Mouse (Mus musculus): ENCODE measurements around the gene Capn9. TPM values are rescaled to one million over a fixed set of nuclear protein-coding genes. Genes with fewer than 3 reads are reported as not detected.

The Capn9 gene
- 0.07 and 0.26 TPM in 2 replicates for polyA plus RNA-seq (2015; fragmentation: Nextera tagmentation; extraction: Ambion mirVana)

DNA sequence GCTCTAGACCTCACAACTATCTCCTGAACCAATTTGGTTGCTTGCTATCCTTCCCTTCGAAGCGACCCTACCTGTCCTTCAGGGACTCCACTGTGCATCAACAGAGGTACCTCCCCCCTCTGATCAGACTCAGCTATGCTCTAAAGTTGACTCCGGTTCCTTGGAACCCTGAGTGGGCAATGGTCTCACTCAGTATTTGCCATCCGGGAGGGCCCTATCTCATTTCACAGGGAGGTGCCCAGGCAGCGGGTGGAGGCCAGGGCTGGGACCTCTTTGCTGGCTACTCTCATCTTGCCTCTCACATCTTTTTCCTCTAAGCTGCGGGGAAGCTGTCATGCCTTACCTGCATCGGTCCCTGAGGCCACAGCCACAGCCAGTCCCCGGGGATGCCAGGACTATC is at the start of gene Capn9:
Capn9 (plus strand) TSS at position 301 of the 400 bp plus-strand sequence.
- no peak within 1 kb of the TSS for H3K9ac ChIP-seq
- no peak for ATAC-seq (ENCODE audit: low FRiP score, low read depth)
- 90% methylated on average over 8 of the region's 8 CpGs for WGBS

DNA sequence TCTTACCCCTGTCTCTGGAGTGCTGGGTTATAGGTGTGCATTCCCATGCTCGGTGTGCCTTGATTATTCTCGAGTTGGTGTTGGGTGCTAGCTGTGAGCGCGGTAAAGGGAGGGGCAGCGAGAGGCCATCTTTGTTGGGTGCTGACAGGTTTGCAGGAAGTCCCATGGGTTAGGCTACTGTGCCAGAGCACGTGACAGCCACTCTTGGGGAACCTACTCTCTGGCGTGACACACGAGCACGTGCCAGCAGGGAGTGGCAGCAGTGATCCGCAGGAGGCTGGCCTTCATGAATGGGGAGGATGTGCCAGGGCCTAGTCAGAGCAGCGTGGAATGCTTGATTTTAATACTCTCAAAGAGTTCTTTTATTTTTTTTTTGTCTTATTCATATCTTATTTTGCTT is 49.6 kb upstream of the Capn9 start:
- H3K4me3 ChIP-seq: no peak overlapping the region
- H3K4me2 ChIP-seq: no peak overlapping the region
- no peak for ATAC-seq (ENCODE audit: low FRiP score, low read depth)
- no peaks in the 10 kb centered on the region for H3K9me3 ChIP-seq
- no peaks in the 10 kb centered on the region for H3K27me3 ChIP-seq
- no peak overlapping the region for H3K9ac ChIP-seq
- no peak overlapping the region for H3K27ac ChIP-seq (replicated peaks)
- WGBS: 91% methylated on average over 11 of the region's 11 CpGs
- H3K4me1 ChIP-seq (replicated peaks): peaks cover 15% of the 10 kb centered on the region
- H3K36me3 ChIP-seq: peaks cover 37% of the 10 kb centered on the region

More for the DNA sequence above, at the start of gene Capn9:
- no peaks in the 10 kb centered on the region for H3K36me3 ChIP-seq
- H3K4me2 ChIP-seq: no peak within 1 kb of the TSS
- no peak within 1 kb of the TSS for H3K27ac ChIP-seq (replicated peaks)
- H3K9me3 ChIP-seq: no peaks in the 10 kb centered on the region
- no peaks in the 10 kb centered on the region for H3K27me3 ChIP-seq
- H3K4me1 ChIP-seq (replicated peaks): peaks cover 5% of the 10 kb centered on the region; the same call in 1 of the 2 replicates
- no peak within 1 kb of the TSS for H3K4me3 ChIP-seq

- Histone ChIP-seq H3K27me3 (no peaks in the 10 kb centered on the region), H3K4me1 (replicated peaks) (no peaks in the 10 kb centered on the region), H3K4me3 (no peak overlapping the region), H3K27ac (replicated peaks) (no peak overlapping the region), H3K36me3 (peaks cover 70% of the 10 kb centered on the region), H3K4me2 (no peak overlapping the region), H3K9me3 (no peaks in the 10 kb centered on the region), H3K9ac (no peak overlapping the region)
- 83% methylated on average over 14 of the region's 14 CpGs for WGBS
- ATAC-seq (ENCODE audit: low FRiP score, low read depth): no peak
These were observed 45.8 kb upstream of the Capn9 start for GRCm38 (mm10) chr8:124530076-124530475.

- Histone ChIP-seq H3K27me3 (no peaks in the 10 kb centered on the region), H3K4me1 (replicated peaks) (no peaks in the 10 kb centered on the region), H3K27ac (replicated peaks) (no peak overlapping the region), H3K36me3 (peaks cover 71% of the 10 kb centered on the region), H3K4me3 (no peak overlapping the region), H3K9me3 (no peaks in the 10 kb centered on the region), H3K4me2 (no peak overlapping the region), H3K9ac (no peak overlapping the region)
- 0 out of 2 replicates have a peak, but pooled peaks have one; percentile 15 for ATAC-seq (ENCODE audit: low FRiP score, low read depth)
- WGBS: 81% methylated on average over 7 of the region's 7 CpGs
These were observed 45.4 kb upstream of the Capn9 start for GRCm38 (mm10) chr8:124530556-124530955.

DNA sequence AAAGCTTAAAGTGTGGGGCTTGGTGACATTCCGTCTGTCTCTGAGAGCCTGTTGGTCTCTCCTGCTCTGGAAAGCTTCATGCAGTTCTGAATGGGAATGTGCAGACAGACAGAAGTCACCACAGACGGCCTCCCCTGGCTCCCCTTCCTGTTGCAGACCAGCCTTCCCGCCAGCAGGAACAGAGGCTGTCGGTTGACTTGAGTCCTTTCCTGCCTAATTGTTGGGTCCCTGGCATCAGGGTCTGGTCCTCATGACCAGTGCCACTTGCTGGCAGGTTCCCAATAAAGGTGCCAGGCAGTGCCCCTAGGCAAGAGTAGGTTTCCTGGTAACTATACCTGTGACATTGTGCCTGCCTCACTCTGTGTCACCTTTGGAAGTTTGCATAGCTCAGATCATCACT is 44.9 kb upstream of the Capn9 start:
- H3K27ac ChIP-seq (replicated peaks): no peak overlapping the region
- no peak overlapping the region for H3K4me3 ChIP-seq
- ATAC-seq (ENCODE audit: low FRiP score, low read depth): no peak
- no peaks in the 10 kb centered on the region for H3K27me3 ChIP-seq
- H3K9ac ChIP-seq: no peak overlapping the region
- no peaks in the 10 kb centered on the region for H3K9me3 ChIP-seq
- H3K36me3 ChIP-seq: peaks cover 71% of the 10 kb centered on the region
- WGBS: 78% methylated on average over 4 of the region's 4 CpGs
- H3K4me2 ChIP-seq: no peak overlapping the region
- no peaks in the 10 kb centered on the region for H3K4me1 ChIP-seq (replicated peaks)

GRCm38 (mm10) chr8:124532626-124533025 is 43.3 kb upstream of the Capn9 start:
- H3K27ac ChIP-seq (replicated peaks): no peak overlapping the region
- H3K4me3 ChIP-seq: no peak overlapping the region
- WGBS: 95% methylated on average over 3 of the region's 3 CpGs
- ATAC-seq (ENCODE audit: low FRiP score, low read depth): no peak
- no peaks in the 10 kb centered on the region for H3K9me3 ChIP-seq
- peaks cover 71% of the 10 kb centered on the region for H3K36me3 ChIP-seq
- no peaks in the 10 kb centered on the region for H3K4me1 ChIP-seq (replicated peaks)
- H3K4me2 ChIP-seq: no peak overlapping the region
- H3K9ac ChIP-seq: no peak overlapping the region
- no peaks in the 10 kb centered on the region for H3K27me3 ChIP-seq

DNA sequence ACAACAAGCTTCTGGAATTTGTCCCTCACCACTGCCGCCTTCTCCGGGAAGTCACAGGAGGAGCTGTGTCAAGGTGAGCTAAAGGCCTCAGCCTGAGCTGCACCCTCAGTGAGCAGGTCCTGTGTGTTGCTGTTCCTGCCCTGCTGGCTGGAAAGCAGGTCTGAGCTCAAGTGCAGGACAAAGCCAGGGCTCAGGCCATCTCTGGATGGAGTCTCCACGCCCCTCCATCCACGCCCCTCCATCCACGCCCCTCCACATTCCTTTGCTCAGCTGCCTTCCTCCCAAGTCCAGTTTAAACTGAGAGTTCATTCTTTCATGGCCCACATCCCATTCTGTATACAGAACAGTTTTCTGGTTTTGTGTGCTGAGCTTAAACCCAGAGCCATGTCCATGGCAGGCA is 40.5 kb upstream of the Capn9 start:
- Histone ChIP-seq H3K27ac (replicated peaks) (no peak overlapping the region), H3K27me3 (no peaks in the 10 kb centered on the region), H3K36me3 (peaks cover 84% of the 10 kb centered on the region), H3K4me3 (no peak overlapping the region), H3K4me1 (replicated peaks) (no peaks in the 10 kb centered on the region), H3K9me3 (no peaks in the 10 kb centered on the region), H3K4me2 (no peak overlapping the region), H3K9ac (no peak overlapping the region)
- 92% methylated on average over 5 of the region's 5 CpGs for WGBS
- ATAC-seq (ENCODE audit: low FRiP score, low read depth): no peak

GRCm38 (mm10) chr8:124540906-124541305 is 35.0 kb upstream of the Capn9 start:
- Histone ChIP-seq H3K4me1 (replicated peaks) (no peaks in the 10 kb centered on the region), H3K27ac (replicated peaks) (no peak overlapping the region), H3K4me2 (no peak overlapping the region), H3K9me3 (no peaks in the 10 kb centered on the region), H3K27me3 (no peaks in the 10 kb centered on the region), H3K9ac (no peak overlapping the region), H3K36me3 (peaks cover 90% of the 10 kb centered on the region), H3K4me3 (no peak overlapping the region)
- no peak for ATAC-seq (ENCODE audit: low FRiP score, low read depth)
- WGBS: 97% methylated on average over 12 of the region's 12 CpGs

GRCm38 (mm10) chr8:124542001-124542400 is 33.9 kb upstream of the Capn9 start:
- H3K9me3 ChIP-seq: no peaks in the 10 kb centered on the region
- H3K27ac ChIP-seq (replicated peaks): no peak overlapping the region
- H3K9ac ChIP-seq: no peak overlapping the region
- ATAC-seq (ENCODE audit: low FRiP score, low read depth): no peak
- WGBS: 95% methylated on average over 4 of the region's 4 CpGs
- H3K4me1 ChIP-seq (replicated peaks): no peaks in the 10 kb centered on the region
- no peak overlapping the region for H3K4me2 ChIP-seq
- H3K36me3 ChIP-seq: peaks cover 90% of the 10 kb centered on the region
- no peaks in the 10 kb centered on the region for H3K27me3 ChIP-seq
- H3K4me3 ChIP-seq: no peak overlapping the region

DNA sequence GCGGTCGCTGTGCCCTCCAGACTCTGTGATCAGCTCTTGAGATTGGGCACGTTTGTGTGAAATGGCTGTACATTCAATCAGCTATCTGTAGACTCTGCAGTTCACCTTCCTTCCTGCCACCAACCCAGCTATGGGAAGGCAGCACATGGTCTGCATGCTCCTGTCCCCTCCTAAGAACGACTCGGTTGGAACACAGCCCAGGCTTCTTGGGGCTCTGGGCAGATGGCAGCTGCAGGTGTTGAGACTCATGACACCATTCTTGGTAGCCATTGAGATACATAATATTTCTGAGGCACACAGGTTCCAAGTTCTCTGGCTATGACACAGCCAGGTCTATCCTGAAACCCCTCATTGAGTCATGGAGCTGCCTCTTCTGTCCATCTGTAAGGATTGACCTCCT is 32.6 kb upstream of the Capn9 start:
- no peak overlapping the region for H3K4me2 ChIP-seq
- no peak overlapping the region for H3K27ac ChIP-seq (replicated peaks)
- H3K36me3 ChIP-seq: peaks cover 90% of the 10 kb centered on the region
- H3K9me3 ChIP-seq: no peaks in the 10 kb centered on the region
- WGBS: 90% methylated on average over 5 of the region's 5 CpGs
- H3K4me1 ChIP-seq (replicated peaks): no peaks in the 10 kb centered on the region
- ATAC-seq (ENCODE audit: low FRiP score, low read depth): no peak
- H3K27me3 ChIP-seq: no peaks in the 10 kb centered on the region
- H3K4me3 ChIP-seq: no peak overlapping the region
- H3K9ac ChIP-seq: no peak overlapping the region

GRCm38 (mm10) chr8:124546371-124546770 is 29.5 kb upstream of the Capn9 start:
- 0 out of 2 replicates have a peak overlapping the region, but pooled peaks have one; percentile 26 for H3K27ac ChIP-seq (replicated peaks)
- WGBS: 93% methylated on average over 6 of the region's 6 CpGs

DNA sequence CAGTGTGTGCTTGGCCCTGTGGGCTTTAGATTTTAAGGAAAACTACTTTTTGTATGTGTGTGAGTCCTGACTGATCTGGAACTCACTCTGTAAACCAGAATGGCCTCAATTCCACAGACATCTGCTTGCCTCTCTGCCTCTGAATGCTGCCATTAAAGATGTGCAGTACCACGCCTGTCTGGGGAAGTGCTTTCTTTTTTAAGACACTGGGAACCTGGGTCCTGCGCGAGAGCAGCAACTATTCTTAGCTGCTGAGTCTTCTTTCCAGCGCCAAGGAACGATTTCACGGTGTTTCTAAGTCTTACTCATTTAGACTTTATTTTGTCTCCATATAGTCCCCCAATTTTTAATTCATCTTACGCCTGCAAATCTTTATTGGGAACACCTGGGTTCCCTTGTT is 29.1 kb upstream of the Capn9 start:
- Histone ChIP-seq H3K4me3 (no peak overlapping the region), H3K4me1 (replicated peaks) (no peaks in the 10 kb centered on the region), H3K9ac (no peak overlapping the region), H3K9me3 (no peaks in the 10 kb centered on the region), H3K4me2 (no peak overlapping the region), H3K27me3 (no peaks in the 10 kb centered on the region), H3K36me3 (peaks cover 91% of the 10 kb centered on the region), H3K27ac (replicated peaks) (0 out of 2 replicates have a peak overlapping the region, but pooled peaks have one; percentile 26)
- ATAC-seq (ENCODE audit: low FRiP score, low read depth): no peak
- WGBS: 79% methylated on average over 7 of the region's 7 CpGs

More at GRCm38 (mm10) chr8:124546371-124546770, 29.5 kb upstream of the Capn9 start:
- H3K4me2 ChIP-seq: no peak overlapping the region
- H3K36me3 ChIP-seq: peaks cover 91% of the 10 kb centered on the region
- no peaks in the 10 kb centered on the region for H3K27me3 ChIP-seq
- no peak overlapping the region for H3K9ac ChIP-seq
- H3K9me3 ChIP-seq: no peaks in the 10 kb centered on the region
- H3K4me1 ChIP-seq (replicated peaks): no peaks in the 10 kb centered on the region
- no peak for ATAC-seq (ENCODE audit: low FRiP score, low read depth)
- H3K4me3 ChIP-seq: no peak overlapping the region

- 58% methylated on average over 11 of the region's 11 CpGs for WGBS
- Histone ChIP-seq H3K4me2 (no peak overlapping the region), H3K9ac (no peak overlapping the region), H3K27me3 (no peaks in the 10 kb centered on the region), H3K4me3 (no peak overlapping the region), H3K4me1 (replicated peaks) (no peaks in the 10 kb centered on the region), H3K9me3 (no peaks in the 10 kb centered on the region), H3K36me3 (peaks cover 91% of the 10 kb centered on the region), H3K27ac (replicated peaks) (0 out of 2 replicates have a peak overlapping the region, but pooled peaks have one; percentile 26)
- peak; percentile 50; the same call in 1 of the 2 replicates for ATAC-seq (ENCODE audit: low FRiP score, low read depth)
These were observed 28.6 kb upstream of the Capn9 start for GRCm38 (mm10) chr8:124547269-124547668.
